Mouse (Mus musculus) Patski (cell line): ENCODE measurements around the gene Rrp7a. TPM values are rescaled to one million over a fixed set of nuclear protein-coding genes. Genes with fewer than 3 reads are reported as not detected.
A peak's percentile ranks its signal among the peaks of the same experiment; 100 is the strongest.

Source experiments
- ATAC-seq: fragments of 100-300 bp; one replicate; pipeline ENCODE4 v1.8.0; 2021
- CTCF ChIA-PET: fragments of 350-600 bp; sonication (Branson Sonifier 250); formaldehyde crosslinking; loops from one replicate; lab custom pipeline; 2022; ENCODE audit warnings: inconsistent platforms; lab: Charles Lee
- POLR2A ChIA-PET: fragments of 350-600 bp; sonication (Branson Sonifier 250); formaldehyde crosslinking; loops from one replicate; lab custom pipeline; 2022; ENCODE audit warnings: antibody characterized with exemption, inconsistent platforms; lab: Charles Lee
- DNase-seq: peaks from one replicate; pipeline ENCODE4 v3.0.0-alpha.2; 2011; ENCODE audit warnings: low read depth, low spot score
- H3K27me3 ChIP-seq: fragments of 371-371 bp; one replicate; pipeline ENCODE4 v1.5.1; 2021
- CTCF ChIP-seq: fragments of 100-300 bp; IDR thresholded peaks from one replicate; pipeline ENCODE4 v1.5.1; 2021
- in situ Hi-C: fragments of 300-500 bp; cut with MboI; formaldehyde crosslinking; loops from 3 replicates; pipeline ENCODE4 v1.11.1; 2018; ENCODE audit warnings: low pct_unique_long_range_greater_than_20kb, mixed read lengths
- polyA plus RNA-seq: library from polyadenylated mRNA; unstranded; gene quantifications from one replicate; pipeline ENCODE4 v1.2.3, GENCODE M21; 2021

Gene Rrp7a
- polyA plus RNA-seq, 1 experiment from 2014 or later = 90.6 TPM

DNA sequence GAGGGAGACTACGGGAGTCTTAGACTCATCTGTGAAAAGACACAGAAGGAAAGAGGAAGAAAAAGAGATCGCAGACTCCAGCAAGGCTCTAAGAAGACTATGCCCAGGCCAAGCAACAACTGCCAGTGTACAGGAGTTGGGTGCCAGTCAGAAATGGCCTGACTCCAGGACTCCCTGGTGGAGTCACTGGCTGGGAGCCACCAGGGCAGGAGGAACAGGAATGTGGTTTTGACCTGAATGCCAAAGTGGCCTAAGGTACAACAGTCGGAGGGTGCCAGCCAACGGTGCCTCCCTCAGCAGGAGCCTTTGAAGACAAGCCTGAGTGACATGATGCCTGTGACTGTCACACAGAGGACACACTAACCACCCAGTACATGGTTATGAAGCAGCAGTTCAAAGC is 48.4 kb downstream of the Rrp7a start:
- TF ChIP-seq CTCF = no peak
- ChIA-PET CTCF (no interaction called here), POLR2A (no interaction called here)
- DNase-seq (no peak), ATAC-seq (no peak)
- in situ Hi-C loops = no loop called here
- H3K27me3 ChIP-seq = no peaks in the 10 kb centered on the region

DNA sequence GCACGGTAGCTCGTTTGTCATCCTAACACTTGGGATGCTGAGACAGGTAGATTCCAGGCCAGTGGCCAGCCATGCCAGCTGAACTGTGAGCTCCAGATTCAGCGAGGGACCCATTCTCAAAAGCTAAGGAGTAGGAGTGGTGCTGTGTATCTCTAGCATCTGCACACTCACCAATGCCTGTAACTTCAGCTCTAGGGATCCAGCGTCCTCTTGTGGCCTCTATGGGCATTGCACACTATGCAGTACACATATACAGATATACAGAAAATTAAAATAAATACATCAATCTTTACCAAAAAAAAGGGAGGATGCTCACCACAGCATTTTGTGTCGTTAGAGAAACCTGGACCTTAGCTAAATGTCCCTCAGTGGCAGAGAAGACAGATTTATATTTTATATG is 50.8 kb downstream of the Rrp7a start:
- no peaks in the 10 kb centered on the region for H3K27me3 ChIP-seq
- ChIA-PET CTCF (interaction anchor here (0.9 to 1.8 kb wide), 5 partner anchors 14 to 267 kb away, joined by 3 to 6 read pairs (median 3); no protein-coding TSS in a partner anchor), POLR2A (no interaction called here)
- ATAC-seq = no peak
- no peak for DNase-seq
- TF ChIP-seq CTCF = no peak
- in situ Hi-C loops = no loop called here

DNA sequence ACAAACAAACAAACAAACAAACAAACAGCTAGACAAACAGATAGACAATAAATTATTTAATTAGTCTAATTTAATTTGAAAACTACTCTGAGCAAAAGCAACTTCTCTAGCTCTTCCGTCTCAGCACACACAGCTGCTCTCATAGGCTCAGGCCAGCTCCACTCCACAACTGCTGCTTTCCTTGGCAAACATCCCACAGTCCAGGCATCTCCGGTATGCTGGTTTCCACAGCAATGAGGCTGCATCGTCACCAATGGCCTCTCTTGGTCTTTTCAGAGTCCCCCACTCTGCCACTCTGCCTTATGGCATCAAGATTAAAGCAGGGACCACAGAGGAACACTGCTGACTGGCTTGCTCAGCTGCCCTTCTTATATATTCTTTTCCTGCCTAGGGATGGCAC is 51.7 kb downstream of the Rrp7a start:
- in situ Hi-C loops = no loop called here
- ATAC-seq = peak; percentile 64
- ChIA-PET POLR2A (interaction anchor here (0.6 kb wide), 1 partner anchor 409 kb away, joined by 3 read pairs; no protein-coding TSS in a partner anchor), CTCF (interaction anchor here (0.9 to 1.8 kb wide), 4 partner anchors 14 to 162 kb away, joined by 3 to 4 read pairs (median 3); no protein-coding TSS in a partner anchor)
- no peak for TF ChIP-seq CTCF
- DNase-seq = peak; percentile 19
- H3K27me3 ChIP-seq = no peaks in the 10 kb centered on the region

DNA sequence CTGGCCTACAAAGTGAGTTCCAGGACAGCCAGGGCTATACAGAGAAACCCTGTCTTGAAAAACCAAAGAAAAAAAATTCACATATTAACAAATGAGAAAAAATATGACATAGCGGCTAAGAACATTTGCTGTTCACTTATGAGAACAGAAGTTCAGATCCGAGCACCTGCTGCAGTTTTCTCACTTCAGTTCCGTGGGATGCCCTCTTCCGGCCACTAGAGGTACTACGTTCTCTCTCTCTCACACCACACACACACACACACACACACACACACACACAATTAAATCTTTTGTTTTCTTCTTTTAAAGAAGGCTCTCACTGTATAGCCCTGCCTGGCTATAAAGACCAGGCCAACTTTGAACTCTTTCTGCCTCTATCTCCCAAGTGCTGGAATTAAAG is 54.3 kb downstream of the Rrp7a start:
- in situ Hi-C loops = no loop called here
- ATAC-seq (no peak), DNase-seq (no peak)
- POLR2A ChIA-PET = no interaction called here
- no peaks in the 10 kb centered on the region for H3K27me3 ChIP-seq
- no peak for TF ChIP-seq CTCF
- CTCF ChIA-PET = no interaction called here

DNA sequence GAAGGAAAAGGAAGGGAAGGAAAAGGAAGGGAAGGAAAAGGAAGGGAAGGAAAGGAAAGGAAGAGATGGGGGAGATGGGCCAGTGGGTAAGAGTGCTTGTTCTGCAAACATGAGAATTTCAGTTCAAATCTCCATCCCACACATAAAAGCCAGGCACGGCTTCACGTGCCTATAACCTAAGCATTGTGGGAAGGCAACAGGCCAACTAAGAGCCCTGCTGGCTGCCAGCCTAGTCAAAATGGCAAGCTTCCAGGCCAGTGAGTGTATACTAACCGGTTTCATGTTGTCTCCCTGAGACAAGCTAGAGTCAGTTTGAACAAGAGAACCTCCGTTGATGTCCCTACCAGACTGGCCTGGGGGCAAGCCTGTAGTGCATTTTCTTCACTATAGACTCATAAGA is 57.1 kb downstream of the Rrp7a start:
- no peaks in the 10 kb centered on the region for H3K27me3 ChIP-seq
- TF ChIP-seq CTCF = no peak
- ChIA-PET POLR2A (no interaction called here), CTCF (no interaction called here)
- in situ Hi-C loops = no loop called here
- peak; percentile 64 for DNase-seq
- ATAC-seq = no peak

Other genes starting within 250 kb of the Rrp7a start
- gene Tcf20, start 134.9 kb downstream of the Rrp7a start, polyA plus RNA-seq = 25.1 TPM
- not detected for gene Nfam1, start 89.5 kb downstream of the Rrp7a start, polyA plus RNA-seq
- gene Serhl, start 33.3 kb downstream of the Rrp7a start, polyA plus RNA-seq = 75.3 TPM
- 97.2 TPM for gene Poldip3, start 26.6 kb upstream of the Rrp7a start, polyA plus RNA-seq
- gene Cyb5r3, start 49.8 kb upstream of the Rrp7a start, polyA plus RNA-seq = 466 TPM
- 0.46 TPM for gene A4galt, start 129.0 kb upstream of the Rrp7a start, polyA plus RNA-seq
- 43.5 TPM for gene Arfgap3, start 227.4 kb upstream of the Rrp7a start, polyA plus RNA-seq